Mouse (Mus musculus) gastrocnemius, postnatal 4 days (tissue): ENCODE data around the gene Gchfr. TPM values are rescaled to one million over a fixed set of nuclear protein-coding genes. Genes with fewer than 3 reads are reported as not detected.

Experiments
- DNase-seq, 2 experiments: peaks; one replicate each; pipeline ENCODE4 v3.0.0; 2021 to 2022; ENCODE audit warnings: low spot score in 2 of 2, mixed read lengths in 2 of 2
- long read RNA-seq, 2 experiments: library from polyadenylated mRNA; stranded (forward); transcript quantifications; one replicate each; pipeline ENCODE4 v2.0.0; 2021
- total RNA-seq, 2 experiments: library from RNA; stranded (reverse); gene quantifications; 2 replicates each; pipeline ENCODE4 v1.2.3; 2021

Gchfr gene
- 1 to 10 TPM; 1.2 to 1.5 TPM for total RNA-seq
- long read RNA-seq, experiment 1, transcript Gchfr-201 (3 exons, 645 nt) = major isoform, 5 of 5 reads
- long read RNA-seq, experiment 1, partial matches to known transcripts = 0 of 5 reads
- long read RNA-seq, experiment 1, other reads (novel, unspliced or antisense) = 0 of 5 reads
- long read RNA-seq, experiment 2, partial matches to known transcripts = 1 of 1 reads
- long read RNA-seq, experiment 2, other reads (novel, unspliced or antisense) = 0 of 1 reads

GRCm38 (mm10) chr2:119166901-119167865 lies at the start of gene Gchfr:
Gene Gchfr (plus strand): TSS chr2:119167773.
- peak in 1 of 2 experiments; percentile 53 for DNase-seq

DNA sequence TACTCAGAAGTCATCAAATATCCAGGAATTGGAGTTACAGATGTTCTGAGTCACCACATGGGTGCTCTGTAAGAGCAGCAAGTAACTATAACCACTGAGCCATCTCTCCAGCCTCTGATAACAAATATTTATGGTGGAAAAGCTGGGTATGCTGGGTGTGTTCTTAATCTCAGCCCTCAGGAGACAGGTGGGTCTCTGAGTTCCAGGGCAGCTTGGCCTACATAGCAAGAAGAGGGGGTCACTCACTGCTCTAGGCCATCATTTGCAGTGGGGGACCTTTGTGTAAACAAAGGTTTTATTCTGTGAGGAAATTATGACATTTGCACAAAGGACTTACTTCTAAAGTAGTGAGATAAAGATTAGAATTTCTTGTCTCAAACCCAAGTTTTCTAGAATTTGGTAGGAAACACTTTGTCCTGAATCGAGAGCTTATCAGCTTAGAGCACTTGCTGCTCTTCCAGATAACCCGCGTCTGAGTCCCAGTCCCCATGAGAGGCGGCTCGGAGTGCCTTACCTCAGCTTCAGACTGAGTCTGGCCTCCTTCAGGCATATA lies 31.2 kb upstream of the Gchfr start:
- no peak for DNase-seq

GRCm38 (mm10) chr2:119145199-119145598 lies 22.4 kb upstream of the Gchfr start:
- DNase-seq = no peak

- no peak for DNase-seq
Observed at GRCm38 (mm10) chr2:119146435-119146834, 21.1 kb upstream of the Gchfr start.

DNA sequence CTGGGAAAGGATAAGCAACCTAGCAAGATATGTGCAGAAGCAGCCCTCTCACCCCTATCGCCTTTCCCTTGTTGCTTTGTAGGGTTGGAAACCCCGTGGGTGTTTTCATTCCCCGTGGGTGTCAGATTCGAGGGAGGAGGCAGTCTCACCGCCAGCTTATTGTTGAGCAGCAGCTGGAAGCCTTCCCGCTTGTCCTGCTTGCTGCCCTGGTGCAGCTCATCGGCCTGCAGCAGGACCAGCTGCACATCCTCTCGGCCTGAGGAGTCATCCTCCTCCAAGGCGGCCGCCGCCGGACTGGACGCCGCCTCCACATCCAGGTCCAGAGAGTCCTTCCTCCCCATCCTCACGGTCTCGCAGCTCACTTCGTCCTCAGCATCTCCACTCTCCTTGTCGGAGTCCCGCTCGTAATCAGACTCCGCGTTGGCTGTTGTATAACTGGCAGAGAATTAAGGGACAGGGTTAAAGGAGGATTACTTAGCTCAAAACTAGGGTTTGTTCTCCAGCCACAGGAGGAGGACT lies 20.4 kb upstream of the Gchfr start:
- no peak for DNase-seq

DNA sequence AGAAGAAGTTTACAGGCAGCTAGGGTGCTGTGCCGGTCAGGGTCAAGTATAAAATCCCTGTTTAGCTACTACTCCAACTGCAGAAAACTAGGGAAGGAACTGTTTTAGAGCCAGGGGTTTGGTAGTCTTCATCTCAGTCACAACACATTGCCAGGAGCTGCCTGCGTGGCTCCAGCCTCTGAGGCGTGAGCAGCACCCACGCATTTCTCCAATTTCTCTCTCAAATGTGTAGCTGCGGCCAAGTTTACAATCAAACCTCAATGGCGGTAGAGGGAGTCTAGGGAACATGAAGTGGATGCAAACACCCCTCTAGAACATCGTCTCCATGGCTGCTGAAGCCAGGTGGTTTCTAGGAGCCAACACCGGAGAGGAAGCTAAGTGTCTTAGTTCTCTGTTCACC lies 19.8 kb upstream of the Gchfr start:
- no peak for DNase-seq

GRCm38 (mm10) chr2:119152255-119152654 lies 15.3 kb upstream of the Gchfr start:
- no peak for DNase-seq

DNA sequence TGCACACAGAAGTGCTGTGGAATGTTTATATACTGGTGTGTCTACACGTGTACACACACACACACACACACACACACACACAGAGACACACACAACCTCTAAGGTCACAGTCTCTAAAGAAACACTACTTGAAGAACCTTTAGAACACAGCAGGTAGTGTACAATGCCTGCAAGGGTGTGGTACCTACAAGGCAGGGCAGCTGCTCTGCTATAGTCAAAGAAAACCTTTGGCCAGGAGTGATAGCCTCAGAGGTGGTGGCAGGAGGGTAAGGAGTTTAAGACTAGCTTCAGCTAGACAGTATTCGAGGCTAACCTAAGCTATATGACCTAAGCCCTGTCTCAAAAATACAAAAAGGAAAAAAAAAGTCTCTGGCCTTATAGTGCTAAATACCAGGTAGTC lies 12.9 kb upstream of the Gchfr start:
- no peak for DNase-seq

DNA sequence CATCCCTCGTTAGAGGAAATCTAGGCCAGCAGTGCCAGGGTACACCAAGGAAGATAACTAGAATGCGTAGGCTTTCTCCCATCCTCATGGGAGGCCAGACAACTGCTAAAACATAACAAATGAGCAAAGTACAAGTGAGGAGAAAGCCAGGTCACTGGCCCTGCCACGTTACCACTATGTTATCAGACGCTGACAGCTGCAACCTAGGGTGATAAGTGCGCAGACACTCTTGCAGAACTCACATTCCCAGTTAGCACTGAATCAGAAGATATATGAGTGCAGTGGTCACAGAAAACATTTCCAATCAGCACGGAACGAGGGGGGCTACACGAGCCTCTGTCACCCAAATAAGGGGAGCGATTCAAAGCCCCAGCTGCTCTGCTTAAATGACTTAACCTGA lies 12.2 kb upstream of the Gchfr start:
- DNase-seq = no peak

- peak in 1 of 2 experiments; percentile 42 for DNase-seq
Observed at GRCm38 (mm10) chr2:119156081-119156680, 11.4 kb upstream of the Gchfr start.

GRCm38 (mm10) chr2:119156681-119157572 lies 10.6 kb upstream of the Gchfr start, which contains the start of gene Rmdn3:
Gene Rmdn3 (minus strand): TSS chr2:119157034.
- peak; percentile 84 to 93 for DNase-seq

DNA sequence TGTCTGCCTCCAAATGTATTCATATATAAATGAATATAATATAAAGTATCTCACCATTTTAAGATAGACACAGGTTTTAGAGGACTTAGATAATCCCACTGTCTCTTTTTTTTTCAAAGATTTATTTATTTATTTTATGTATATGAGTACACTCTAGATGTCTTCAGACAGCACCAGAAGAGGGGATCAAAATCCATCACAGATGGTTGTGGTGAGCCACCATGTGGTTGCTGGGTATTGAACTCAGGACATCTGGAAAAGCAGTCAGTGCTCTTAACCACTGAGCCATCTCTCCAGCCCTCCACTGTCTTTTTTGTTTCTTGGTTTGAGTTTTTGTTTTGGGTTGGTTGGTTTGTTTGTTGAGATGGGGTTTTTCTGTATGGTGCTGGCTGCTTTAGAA lies 9.7 kb upstream of the Gchfr start:
- DNase-seq = no peak

GRCm38 (mm10) chr2:119161247-119161646 lies 6.3 kb upstream of the Gchfr start:
- DNase-seq = no peak

DNA sequence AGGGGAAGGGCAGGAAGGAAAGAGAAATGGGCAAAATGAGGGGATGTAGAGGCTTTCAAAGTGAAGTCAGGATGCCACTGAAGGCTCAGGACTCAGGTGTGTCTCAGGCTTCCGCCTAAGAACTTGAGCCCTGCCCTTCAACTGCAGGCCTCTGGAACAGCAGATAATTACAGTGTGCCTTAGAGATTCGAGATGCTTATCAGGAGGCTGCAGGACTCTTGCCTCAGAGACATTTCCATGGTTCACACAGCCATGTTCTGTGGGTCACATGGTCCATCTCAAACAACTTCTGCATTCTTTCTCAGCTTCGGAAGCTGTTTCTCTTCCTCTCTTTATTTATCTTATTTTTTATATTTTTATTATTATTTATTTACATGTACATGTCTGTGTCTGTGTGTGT lies 4.4 kb upstream of the Gchfr start:
- DNase-seq = no peak

GRCm38 (mm10) chr2:119163999-119164398 lies 3.6 kb upstream of the Gchfr start:
- no peak for DNase-seq

GRCm38 (mm10) chr2:119165401-119165800 lies 2.2 kb upstream of the Gchfr start:
- DNase-seq = no peak

- no peak for DNase-seq
Observed at GRCm38 (mm10) chr2:119167866-119168256, 288 bp downstream of the Gchfr start.

DNA sequence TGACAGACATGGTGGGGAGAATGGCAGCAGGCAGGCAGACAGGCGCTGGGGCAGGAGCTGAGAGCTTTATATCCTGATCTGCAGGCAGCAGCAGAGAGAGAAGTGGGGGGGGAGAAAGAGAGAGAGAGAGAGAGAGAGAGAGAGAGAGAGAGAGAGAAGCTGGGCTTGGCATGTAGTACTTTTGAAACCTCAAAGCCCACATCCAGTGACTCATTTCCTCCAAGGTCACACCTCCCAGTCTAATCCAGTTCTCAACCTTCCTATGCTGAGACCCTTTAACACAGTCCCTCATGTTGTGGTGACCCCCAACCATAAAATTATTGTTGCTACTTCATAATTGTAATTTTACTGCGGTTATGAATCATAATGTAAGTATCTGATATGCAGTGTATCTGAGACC lies 2.7 kb downstream of the Gchfr start:
- DNase-seq = no peak

- DNase-seq = no peak
Observed at GRCm38 (mm10) chr2:119171574-119171973, 4.0 kb downstream of the Gchfr start.

DNA sequence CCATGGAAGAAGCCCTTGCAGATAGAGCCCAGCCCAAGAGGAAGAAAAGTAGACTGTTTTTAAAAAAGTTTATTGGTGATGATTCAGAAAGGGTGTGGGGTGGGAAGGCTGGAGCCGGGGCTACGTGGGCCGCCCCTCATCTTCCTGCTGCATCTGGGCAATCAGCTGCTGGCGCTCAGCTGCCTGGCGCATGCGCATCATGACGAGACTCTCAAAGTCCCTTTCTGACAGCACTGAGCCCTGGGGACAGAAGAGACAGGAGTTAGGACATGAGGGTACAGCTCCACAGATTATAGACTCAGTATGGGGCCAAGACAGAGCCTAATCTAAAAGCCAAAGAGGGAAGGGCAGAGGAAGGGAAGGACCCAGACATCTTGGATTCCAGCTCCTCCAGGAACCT lies 4.9 kb downstream of the Gchfr start:
- no peak for DNase-seq
